Mouse (Mus musculus) limb, embryonic 14.5 days (tissue): ENCODE measurements around the gene Lmo4. TPM values are rescaled to one million over a fixed set of nuclear protein-coding genes. Genes with fewer than 3 reads are reported as not detected.

ENCODE experiments used
- ATAC-seq: fragments of 200-750 bp; cut with Nextera tagmentation; 2 replicates; pipeline ENCODE4 v1.8.0; 2017; ENCODE audit warnings: low read depth, moderate number of reproducible peaks, moderate TSS enrichment; ENCODE audit not compliant: low FRiP score
- DNase-seq: peaks from one replicate; pipeline ENCODE4 v3.0.0-alpha.2; 2015; ENCODE audit warnings: low spot score
- H3K27ac ChIP-seq: fragments of 300-500 bp; sonication (generic); replicated peaks from 2 replicates; pipeline ENCODE4 v1.5.1; 2014; ENCODE audit warnings: low read depth, mild to moderate bottlenecking, low read length, moderate library complexity, mixed read lengths
- H3K27me3 ChIP-seq: fragments of 300-500 bp; sonication (generic); 2 replicates; pipeline ENCODE4 v1.6.1; 2014; ENCODE audit warnings: low read length, mixed read lengths; ENCODE audit not compliant: control insufficient read depth, insufficient read depth
- H3K36me3 ChIP-seq: fragments of 300-500 bp; sonication (generic); 2 replicates; pipeline ENCODE4 v1.6.1; 2014; ENCODE audit warnings: mild to moderate bottlenecking, low read length, moderate library complexity, mixed read lengths; ENCODE audit not compliant: control insufficient read depth, insufficient read depth
- H3K4me1 ChIP-seq: fragments of 300-500 bp; sonication (generic); 2 replicates; pipeline ENCODE4 v1.6.1; 2014; ENCODE audit warnings: antibody characterized with exemption, low read length, mixed read lengths; ENCODE audit not compliant: control insufficient read depth, insufficient read depth
- H3K4me2 ChIP-seq: fragments of 300-500 bp; sonication (generic); replicated peaks from 2 replicates; pipeline ENCODE4 v1.6.1; 2014; ENCODE audit warnings: low read depth, mild to moderate bottlenecking, low read length, moderate library complexity; ENCODE audit not compliant: severe bottlenecking
- H3K4me3 ChIP-seq: fragments of 300-500 bp; sonication (generic); replicated peaks from 2 replicates; pipeline ENCODE4 v1.5.1; 2014; ENCODE audit warnings: low read length
- H3K9ac ChIP-seq: fragments of 300-500 bp; sonication (generic); 2 replicates; pipeline ENCODE4 v1.6.1; 2014; ENCODE audit warnings: mild to moderate bottlenecking, low read depth, low read length, moderate library complexity; ENCODE audit not compliant: severe bottlenecking
- H3K9me3 ChIP-seq: fragments of 300-500 bp; sonication (generic); 2 replicates; pipeline ENCODE4 v1.6.1; 2016; ENCODE audit warnings: low read length; ENCODE audit not compliant: control insufficient read depth
- POLR2A ChIP-seq: fragments of 200-500 bp; IDR thresholded peaks from 2 replicates; pipeline ENCODE4 v1.8.0; 2012; ENCODE audit warnings: inconsistent platforms, mild to moderate bottlenecking, moderate library complexity, borderline replicate concordance; ENCODE audit not compliant: insufficient read depth, insufficient read length; ENCODE audit errors: extremely low read depth
- WGBS: fragments of 180-500 bp; shearing (Covaris S2); extraction: QIAGEN DNeasy Blood & Tissue Kit; methylation state at CpG from one replicate; pipeline ENCODE4 v1.1.7; 2014; 5-methylcytosine and 5-hydroxymethylcytosine counted together
- polyA plus RNA-seq, 2 experiments: library from polyadenylated mRNA; depleted of rRNA in 1 of 2; stranded (reverse) in 1 of 2; unstranded in 1 of 2; fragments of >200 nt; fragmentation: Nextera tagmentation in 1 of 2; extraction: Ambion mirVana in 1 of 2; gene quantifications; 2 replicates each; pipeline versions ENCODE4 v1.2.1 to v1.2.3; 2012 to 2014

Lmo4 gene
- polyA plus RNA-seq, 2 experiments = 87.9 to 137 TPM

- Histone ChIP-seq H3K4me2 (no peak overlapping the region), H3K4me1 (no peaks in the 10 kb centered on the region), H3K27me3 (no peaks in the 10 kb centered on the region), H3K9ac (no peak overlapping the region), H3K27ac (no peak overlapping the region), H3K9me3 (no peaks in the 10 kb centered on the region), H3K36me3 (no peaks in the 10 kb centered on the region), H3K4me3 (no peak overlapping the region)
- no peak for TF ChIP-seq POLR2A
- no peak for ATAC-seq
- no peak for DNase-seq
- 74% methylated on average over 3 of the region's 3 CpGs for WGBS
Observed at GRCm38 (mm10) chr3:144241161-144241560, 36.1 kb upstream of the Lmo4 start.

- no peaks in the 10 kb centered on the region for H3K9me3 ChIP-seq
- no peak for TF ChIP-seq POLR2A
- H3K4me3 ChIP-seq = no peak overlapping the region
- H3K27me3 ChIP-seq = no peaks in the 10 kb centered on the region
- DNase-seq = no peak
- no peak overlapping the region for H3K4me2 ChIP-seq
- no peak for ATAC-seq
- H3K36me3 ChIP-seq = no peaks in the 10 kb centered on the region
- H3K27ac ChIP-seq = no peak overlapping the region
- no peaks in the 10 kb centered on the region for H3K4me1 ChIP-seq
- 62% methylated on average over 11 of the region's 11 CpGs for WGBS
- no peak overlapping the region for H3K9ac ChIP-seq
Observed at GRCm38 (mm10) chr3:144238482-144238881, 33.5 kb upstream of the Lmo4 start.

GRCm38 (mm10) chr3:144232347-144233008, 27.5 kb upstream of the Lmo4 start:
- DNase-seq = no peak
- no peak overlapping the region for H3K27ac ChIP-seq
- no peak for ATAC-seq
- H3K9me3 ChIP-seq = no peaks in the 10 kb centered on the region
- 84% methylated on average over 11 of the region's 11 CpGs for WGBS
- H3K4me1 ChIP-seq = no peaks in the 10 kb centered on the region
- H3K4me3 ChIP-seq = no peak overlapping the region
- no peak overlapping the region for H3K9ac ChIP-seq
- H3K36me3 ChIP-seq = no peaks in the 10 kb centered on the region
- H3K4me2 ChIP-seq = no peak overlapping the region
- no peaks in the 10 kb centered on the region for H3K27me3 ChIP-seq
- no peak for TF ChIP-seq POLR2A

GRCm38 (mm10) chr3:144231931-144232330, 26.9 kb upstream of the Lmo4 start:
- Histone ChIP-seq H3K9ac (no peak overlapping the region), H3K9me3 (no peaks in the 10 kb centered on the region), H3K4me3 (no peak overlapping the region), H3K4me1 (no peaks in the 10 kb centered on the region), H3K36me3 (no peaks in the 10 kb centered on the region), H3K4me2 (no peak overlapping the region), H3K27ac (no peak overlapping the region), H3K27me3 (no peaks in the 10 kb centered on the region)
- 76% methylated on average over 6 of the region's 6 CpGs for WGBS
- no peak for TF ChIP-seq POLR2A
- ATAC-seq (no peak), DNase-seq (no peak)

- Histone ChIP-seq H3K27me3 (no peaks in the 10 kb centered on the region), H3K9ac (no peak overlapping the region), H3K36me3 (no peaks in the 10 kb centered on the region), H3K9me3 (no peaks in the 10 kb centered on the region), H3K4me1 (no peaks in the 10 kb centered on the region), H3K4me2 (no peak overlapping the region), H3K27ac (no peak overlapping the region), H3K4me3 (no peak overlapping the region)
- TF ChIP-seq POLR2A = no peak
- DNase-seq (no peak), ATAC-seq (no peak)
- 86% methylated on average over 7 of the region's 7 CpGs for WGBS
Observed at GRCm38 (mm10) chr3:144231419-144231818, 26.4 kb upstream of the Lmo4 start.
